Mouse (Mus musculus) hindbrain, embryonic 16.5 days (tissue): ENCODE data around the gene Dnmbp. TPM values are rescaled to one million over a fixed set of nuclear protein-coding genes. Genes with fewer than 3 reads are reported as not detected.

Experiments used
- ATAC-seq: fragments of 200-750 bp; cut with Nextera tagmentation; 2 replicates; pipeline ENCODE4 v1.8.0; 2017; ENCODE audit warnings: moderate TSS enrichment, moderate library complexity
- H3K27ac ChIP-seq: fragments of 300-500 bp; sonication (generic); 2 replicates; pipeline ENCODE4 v1.5.1; 2014; ENCODE audit warnings: low read depth, mild to moderate bottlenecking, control low read depth, low read length, moderate library complexity
- H3K27me3 ChIP-seq: fragments of 300-500 bp; sonication (generic); replicated peaks from 2 replicates; pipeline ENCODE4 v1.6.1; 2014; ENCODE audit warnings: low read length; ENCODE audit not compliant: control insufficient read depth, insufficient read depth
- H3K36me3 ChIP-seq: fragments of 300-500 bp; sonication (generic); 2 replicates; pipeline ENCODE4 v1.6.1; 2014; ENCODE audit warnings: mild to moderate bottlenecking, low read length, moderate library complexity, mixed read lengths; ENCODE audit not compliant: control insufficient read depth, insufficient read depth
- H3K4me1 ChIP-seq: fragments of 300-500 bp; sonication (generic); 2 replicates; pipeline ENCODE4 v1.6.1; 2014; ENCODE audit warnings: low read depth, low read length; ENCODE audit not compliant: control insufficient read depth, insufficient read depth
- H3K4me2 ChIP-seq: fragments of 300-500 bp; sonication (generic); 2 replicates; pipeline ENCODE4 v1.6.1; 2014; ENCODE audit warnings: mild to moderate bottlenecking, low read length, control low read depth, moderate library complexity
- H3K4me3 ChIP-seq: fragments of 300-500 bp; sonication (generic); 2 replicates; pipeline ENCODE4 v1.5.1; 2014; ENCODE audit warnings: mild to moderate bottlenecking, low read length, control low read depth, moderate library complexity
- H3K9ac ChIP-seq: fragments of 300-500 bp; sonication (generic); 2 replicates; pipeline ENCODE4 v1.6.1; 2014; ENCODE audit warnings: low read depth, mild to moderate bottlenecking, control low read depth, low read length, moderate library complexity
- H3K9me3 ChIP-seq: fragments of 300-500 bp; sonication (generic); 2 replicates; pipeline ENCODE4 v1.6.1; 2014; ENCODE audit warnings: mild to moderate bottlenecking, low read length, moderate library complexity; ENCODE audit not compliant: control insufficient read depth
- WGBS: fragments of 180-500 bp; shearing (Covaris S2); extraction: QIAGEN DNeasy Blood & Tissue Kit; methylation state at CpG from one replicate; pipeline ENCODE4 v1.1.7; 2014; 5-methylcytosine and 5-hydroxymethylcytosine counted together
- polyA plus RNA-seq: library from polyadenylated mRNA; unstranded; fragments of >200 nt; fragmentation: Nextera tagmentation; extraction: Ambion mirVana; gene quantifications from 2 replicates; pipeline ENCODE4 v1.2.1, GENCODE M21; 2015

Dnmbp gene
- polyA plus RNA-seq, 1 experiment from 2014 or later, result 8.1 TPM

GRCm38 (mm10) chr19:43905985-43906384 is 34.0 kb downstream of the Dnmbp start:
- Histone ChIP-seq H3K4me2 (no peak overlapping the region), H3K9me3 (no peaks in the 10 kb centered on the region), H3K27me3 (no peaks in the 10 kb centered on the region), H3K9ac (no peak overlapping the region), H3K4me1 (no peaks in the 10 kb centered on the region), H3K4me3 (no peak overlapping the region), H3K36me3 (peaks cover 15% of the 10 kb centered on the region), H3K27ac (no peak overlapping the region)
- WGBS, result 50% methylated on average over 5 of the region's 5 CpGs
- no peak for ATAC-seq

GRCm38 (mm10) chr19:43905136-43905535 is 34.9 kb downstream of the Dnmbp start:
- WGBS, result 18% methylated on average over 8 of the region's 8 CpGs
- no peak for ATAC-seq

GRCm38 (mm10) chr19:43904327-43904726 is 35.7 kb downstream of the Dnmbp start:
- Histone ChIP-seq H3K4me3 (no peak overlapping the region), H3K9ac (no peak overlapping the region), H3K27me3 (no peaks in the 10 kb centered on the region), H3K4me2 (no peak overlapping the region), H3K36me3 (peaks cover 22% of the 10 kb centered on the region), H3K27ac (no peak overlapping the region), H3K4me1 (no peaks in the 10 kb centered on the region), H3K9me3 (no peaks in the 10 kb centered on the region)
- 88% methylated on average over 11 of the region's 11 CpGs for WGBS
- ATAC-seq, result no peak

More at GRCm38 (mm10) chr19:43905136-43905535, 34.9 kb downstream of the Dnmbp start:
- Histone ChIP-seq H3K27ac (no peak overlapping the region), H3K4me2 (no peak overlapping the region), H3K9me3 (no peaks in the 10 kb centered on the region), H3K4me1 (no peaks in the 10 kb centered on the region), H3K27me3 (no peaks in the 10 kb centered on the region), H3K36me3 (peaks cover 15% of the 10 kb centered on the region), H3K9ac (no peak overlapping the region), H3K4me3 (no peak overlapping the region)

- Histone ChIP-seq H3K27ac (no peak overlapping the region), H3K4me2 (no peak overlapping the region), H3K36me3 (peaks cover 19% of the 10 kb centered on the region), H3K9ac (no peak overlapping the region), H3K4me1 (no peaks in the 10 kb centered on the region), H3K27me3 (no peaks in the 10 kb centered on the region), H3K9me3 (no peaks in the 10 kb centered on the region), H3K4me3 (no peak overlapping the region)
- no peak for ATAC-seq
- 61% methylated on average over 12 of the region's 12 CpGs for WGBS
These were observed 37.1 kb downstream of the Dnmbp start for GRCm38 (mm10) chr19:43902887-43903286.

- peaks cover 19% of the 10 kb centered on the region for H3K36me3 ChIP-seq
- H3K4me2 ChIP-seq, result no peak overlapping the region
- H3K4me1 ChIP-seq, result no peaks in the 10 kb centered on the region
- H3K9ac ChIP-seq, result no peak overlapping the region
- WGBS, result 82% methylated on average over 9 of the region's 9 CpGs
- no peak for ATAC-seq
- H3K9me3 ChIP-seq, result no peaks in the 10 kb centered on the region
- H3K27ac ChIP-seq, result no peak overlapping the region
- no peak overlapping the region for H3K4me3 ChIP-seq
- H3K27me3 ChIP-seq, result no peaks in the 10 kb centered on the region
These were observed 39.3 kb downstream of the Dnmbp start for GRCm38 (mm10) chr19:43900690-43901089.

- H3K4me2 ChIP-seq, result no peak overlapping the region
- H3K4me3 ChIP-seq, result no peak overlapping the region
- H3K9ac ChIP-seq, result no peak overlapping the region
- no peak for ATAC-seq
- H3K36me3 ChIP-seq, result peaks cover 19% of the 10 kb centered on the region
- H3K27ac ChIP-seq, result no peak overlapping the region
- 60% methylated on average over 10 of the region's 10 CpGs for WGBS
- no peaks in the 10 kb centered on the region for H3K4me1 ChIP-seq
- H3K27me3 ChIP-seq, result no peaks in the 10 kb centered on the region
- no peaks in the 10 kb centered on the region for H3K9me3 ChIP-seq
These were observed 41.4 kb downstream of the Dnmbp start for GRCm38 (mm10) chr19:43898547-43898946.

GRCm38 (mm10) chr19:43896441-43896840 is 43.5 kb downstream of the Dnmbp start:
- H3K27me3 ChIP-seq, result no peaks in the 10 kb centered on the region
- WGBS, result 93% methylated on average over 14 of the region's 14 CpGs

GRCm38 (mm10) chr19:43895951-43896350 is 44.0 kb downstream of the Dnmbp start:
- no peak for ATAC-seq
- Histone ChIP-seq H3K9ac (no peak overlapping the region), H3K36me3 (peaks cover 7% of the 10 kb centered on the region), H3K4me1 (no peaks in the 10 kb centered on the region), H3K27me3 (no peaks in the 10 kb centered on the region), H3K9me3 (no peaks in the 10 kb centered on the region), H3K27ac (no peak overlapping the region), H3K4me3 (no peak overlapping the region), H3K4me2 (no peak overlapping the region)
- 96% methylated on average over 5 of the region's 5 CpGs for WGBS

More at GRCm38 (mm10) chr19:43896441-43896840, 43.5 kb downstream of the Dnmbp start:
- Histone ChIP-seq H3K4me1 (no peaks in the 10 kb centered on the region), H3K9me3 (no peaks in the 10 kb centered on the region), H3K27ac (no peak overlapping the region), H3K9ac (no peak overlapping the region), H3K4me3 (no peak overlapping the region), H3K36me3 (peaks cover 9% of the 10 kb centered on the region), H3K4me2 (no peak overlapping the region)
- ATAC-seq, result no peak

GRCm38 (mm10) chr19:43894821-43895220 is 45.2 kb downstream of the Dnmbp start:
- WGBS, result 73% methylated on average over 9 of the region's 9 CpGs
- H3K4me3 ChIP-seq, result no peak overlapping the region
- ATAC-seq, result no peak

GRCm38 (mm10) chr19:43894070-43894469 is 45.9 kb downstream of the Dnmbp start:
- 16% methylated on average over 7 of the region's 7 CpGs for WGBS
- H3K4me3 ChIP-seq, result no peak overlapping the region
- no peaks in the 10 kb centered on the region for H3K27me3 ChIP-seq
- H3K4me2 ChIP-seq, result no peak overlapping the region
- H3K9me3 ChIP-seq, result no peaks in the 10 kb centered on the region
- H3K36me3 ChIP-seq, result no peaks in the 10 kb centered on the region
- H3K27ac ChIP-seq, result no peak overlapping the region
- ATAC-seq, result no peak
- no peaks in the 10 kb centered on the region for H3K4me1 ChIP-seq
- H3K9ac ChIP-seq, result no peak overlapping the region

More at GRCm38 (mm10) chr19:43894821-43895220, 45.2 kb downstream of the Dnmbp start:
- no peaks in the 10 kb centered on the region for H3K27me3 ChIP-seq
- no peaks in the 10 kb centered on the region for H3K9me3 ChIP-seq
- no peak overlapping the region for H3K27ac ChIP-seq
- H3K9ac ChIP-seq, result no peak overlapping the region
- H3K4me1 ChIP-seq, result no peaks in the 10 kb centered on the region
- H3K4me2 ChIP-seq, result no peak overlapping the region
- peaks cover 4% of the 10 kb centered on the region for H3K36me3 ChIP-seq
